Mouse (Mus musculus) C2C12 (cell line): ENCODE results near the gene Ets1. TPM values are rescaled to one million over a fixed set of nuclear protein-coding genes. Genes with fewer than 3 reads are reported as not detected.

Experiments
- H3K27me3 ChIP-seq: one replicate; pipeline ENCODE4 v1.6.1; 2011; ENCODE audit not compliant: control insufficient read depth, insufficient read depth, insufficient read length
- H3K36me3 ChIP-seq: one replicate; pipeline ENCODE4 v1.6.1; 2011; ENCODE audit not compliant: control insufficient read depth, insufficient read depth
- H3K4me3 ChIP-seq: one replicate; pipeline ENCODE4 v1.5.1; 2011; ENCODE audit warnings: mild to moderate bottlenecking, control low read depth; ENCODE audit not compliant: poor library complexity, insufficient read depth, severe bottlenecking
- H3K79me2 ChIP-seq: one replicate; pipeline ENCODE4 v1.6.1; 2011; ENCODE audit not compliant: control insufficient read depth, insufficient read depth
- H3K79me3 ChIP-seq: one replicate; pipeline ENCODE4 v1.6.1; 2011; ENCODE audit warnings: low read depth, control low read depth
- H3ac ChIP-seq: one replicate; pipeline ENCODE3; 2011; ENCODE audit warnings: low read depth; ENCODE audit not compliant: control insufficient read depth, insufficient read length
- CEBPB ChIP-seq: IDR thresholded peaks from one replicate; pipeline ENCODE4 v1.6.1; 2011; ENCODE audit warnings: low read depth, mild to moderate bottlenecking, control low read depth, moderate library complexity
- CTCF ChIP-seq: IDR thresholded peaks from one replicate; pipeline ENCODE4 v1.5.1; 2011; ENCODE audit not compliant: control insufficient read depth, insufficient read depth, insufficient read length
- FOSL1 ChIP-seq: IDR thresholded peaks from one replicate; pipeline ENCODE4 v1.8.0; 2011; ENCODE audit warnings: mild to moderate bottlenecking, low read length; ENCODE audit not compliant: poor library complexity, insufficient read depth, severe bottlenecking
- MAX ChIP-seq: IDR thresholded peaks from one replicate; pipeline ENCODE4 v1.6.1; 2011; ENCODE audit warnings: mild to moderate bottlenecking, control low read depth
- MYOD1 ChIP-seq: IDR thresholded peaks from one replicate; pipeline ENCODE4 v1.6.1; 2011; ENCODE audit warnings: low read depth; ENCODE audit not compliant: control insufficient read depth, insufficient read length
- MYOG ChIP-seq: IDR thresholded peaks from one replicate; pipeline ENCODE4 v1.6.1; 2011; ENCODE audit not compliant: control insufficient read depth, insufficient read length; ENCODE audit errors: extremely low read depth
- USF1 ChIP-seq: IDR thresholded peaks from one replicate; pipeline ENCODE4 v1.6.1; 2011; ENCODE audit warnings: low read depth, mild to moderate bottlenecking, control low read depth, moderate library complexity
- polyA plus RNA-seq: library from polyadenylated mRNA; unstranded; fragments of >200 nt; fragmentation: generic; extraction: Trizol; gene quantifications from one replicate; pipeline ENCODE4 v1.2.1, GENCODE M21; 2012; ENCODE audit warnings: missing spikeins

Ets1 gene
- polyA plus RNA-seq, 1 experiment: 9.4 TPM

GRCm38 (mm10) chr9:32722205-32722604 is 86.2 kb downstream of the Ets1 start:
- no peaks in the 10 kb centered on the region for H3K27me3 ChIP-seq
- H3K36me3 ChIP-seq: peaks cover 6% of the 10 kb centered on the region
- H3K4me3 ChIP-seq: no peak overlapping the region
- H3ac ChIP-seq: no peak overlapping the region
- peaks cover 72% of the 10 kb centered on the region for H3K79me3 ChIP-seq
- TF ChIP-seq MAX: no peak
- TF ChIP-seq FOSL1: no peak
- no peak for TF ChIP-seq MYOG
- TF ChIP-seq CTCF: no peak
- no peak for TF ChIP-seq USF1
- no peak for TF ChIP-seq CEBPB
- TF ChIP-seq MYOD1: no peak
- peaks cover 100% of the 10 kb centered on the region for H3K79me2 ChIP-seq

DNA sequence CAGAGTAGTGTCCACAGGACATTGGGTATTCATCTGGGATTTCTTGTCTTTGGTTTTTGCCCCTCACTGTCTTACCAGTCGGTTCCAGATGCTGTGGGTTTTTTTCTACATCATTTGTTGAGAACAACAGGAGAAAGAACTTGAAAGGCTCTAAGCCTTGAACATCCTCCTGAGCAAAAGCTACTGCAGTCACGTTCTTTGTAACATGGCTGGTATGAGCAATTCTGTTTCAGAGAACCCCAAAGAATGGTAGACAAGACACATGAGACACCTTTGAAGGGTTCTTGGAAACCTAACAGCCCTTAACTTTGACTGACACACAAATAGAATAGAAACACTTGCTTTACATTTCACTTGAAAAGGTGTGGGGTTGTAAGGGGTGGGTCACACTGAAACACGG is 86.9 kb downstream of the Ets1 start:
- peaks cover 72% of the 10 kb centered on the region for H3K79me3 ChIP-seq
- TF ChIP-seq MYOG (no peak), CTCF (no peak), USF1 (no peak), FOSL1 (no peak), MYOD1 (no peak), MAX (no peak), CEBPB (no peak)
- H3K79me2 ChIP-seq: peaks cover 98% of the 10 kb centered on the region

DNA sequence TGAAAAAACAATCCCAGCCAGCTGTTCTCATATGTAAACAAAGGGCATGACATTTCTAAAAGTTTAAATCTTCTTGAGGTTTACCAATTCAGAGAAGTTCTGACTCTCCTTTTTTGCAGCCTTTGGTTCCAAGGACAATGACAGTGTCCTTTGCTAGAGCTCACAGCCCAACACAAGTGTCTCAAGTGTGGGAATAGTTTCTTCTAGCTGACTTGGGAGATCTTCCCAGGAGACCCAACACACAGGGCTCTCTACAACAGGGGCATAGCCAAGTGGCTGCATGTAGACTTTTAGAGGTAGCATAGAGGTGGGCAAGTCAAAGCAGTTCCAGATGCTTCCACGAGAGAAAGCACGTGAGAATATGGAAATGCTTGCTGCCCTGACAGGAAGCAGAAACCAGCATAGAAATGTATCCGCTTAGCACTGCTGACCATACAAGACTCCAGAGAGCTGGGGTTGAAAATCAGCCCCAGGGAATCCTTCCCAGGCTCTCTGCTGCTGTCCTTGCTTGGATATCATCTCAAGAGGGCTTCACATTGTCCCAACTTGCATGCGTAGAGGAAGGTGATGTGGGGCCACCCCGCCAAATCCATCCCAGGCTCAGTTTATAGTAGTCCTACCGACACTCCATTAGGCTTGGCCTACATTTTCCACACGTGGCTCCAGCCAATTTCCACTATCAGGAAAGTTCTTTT is 88.3 kb downstream of the Ets1 start:
- Histone ChIP-seq H3K79me2 (peaks cover 88% of the 10 kb centered on the region), H3K27me3 (no peaks in the 10 kb centered on the region), H3K36me3 (peaks cover 16% of the 10 kb centered on the region), H3K79me3 (peaks cover 59% of the 10 kb centered on the region), H3K4me3 (no peak overlapping the region), H3ac (no peak overlapping the region)
- TF ChIP-seq MYOG: no peak
- TF ChIP-seq FOSL1: no peak
- TF ChIP-seq CTCF: no peak

More for the DNA sequence above, 86.9 kb downstream of the Ets1 start:
- Histone ChIP-seq H3K27me3 (no peaks in the 10 kb centered on the region), H3K4me3 (no peak overlapping the region), H3ac (no peak overlapping the region), H3K36me3 (peaks cover 10% of the 10 kb centered on the region)

DNA sequence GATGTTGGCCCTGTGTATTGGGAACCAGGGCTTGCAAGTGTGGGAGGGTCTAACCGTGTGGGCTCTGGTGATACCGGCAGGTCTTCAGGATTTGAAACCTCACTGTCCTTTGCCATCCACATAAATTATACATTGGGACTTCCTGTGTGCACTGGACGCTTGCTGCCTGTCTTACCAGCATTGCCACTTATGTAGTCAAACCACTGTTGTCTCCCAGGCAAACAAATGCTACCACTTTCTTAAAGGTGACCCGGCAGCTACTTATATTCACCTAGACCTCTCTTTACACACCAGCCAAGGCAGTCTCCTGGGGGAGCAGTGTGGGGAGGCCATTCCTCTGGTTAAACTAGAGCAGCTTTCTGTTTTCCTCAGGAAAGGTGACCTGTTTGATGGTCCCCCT is 89.9 kb downstream of the Ets1 start:
- no peak for TF ChIP-seq FOSL1
- TF ChIP-seq MYOG: no peak
- peaks cover 76% of the 10 kb centered on the region for H3K79me2 ChIP-seq
- H3K27me3 ChIP-seq: no peaks in the 10 kb centered on the region
- H3ac ChIP-seq: no peak overlapping the region
- no peak overlapping the region for H3K4me3 ChIP-seq
- H3K36me3 ChIP-seq: peaks cover 27% of the 10 kb centered on the region
- peaks cover 54% of the 10 kb centered on the region for H3K79me3 ChIP-seq

GRCm38 (mm10) chr9:32726595-32726994 is 90.6 kb downstream of the Ets1 start:
- H3K27me3 ChIP-seq: no peaks in the 10 kb centered on the region
- peaks cover 33% of the 10 kb centered on the region for H3K36me3 ChIP-seq
- no peak for TF ChIP-seq CEBPB
- TF ChIP-seq USF1: no peak
- no peak for TF ChIP-seq FOSL1
- TF ChIP-seq MYOG: no peak
- no peak for TF ChIP-seq CTCF
- no peak for TF ChIP-seq MAX
- no peak for TF ChIP-seq MYOD1
- H3K4me3 ChIP-seq: no peak overlapping the region
- H3K79me2 ChIP-seq: peaks cover 69% of the 10 kb centered on the region
- H3ac ChIP-seq: no peak overlapping the region
- H3K79me3 ChIP-seq: peaks cover 47% of the 10 kb centered on the region

DNA sequence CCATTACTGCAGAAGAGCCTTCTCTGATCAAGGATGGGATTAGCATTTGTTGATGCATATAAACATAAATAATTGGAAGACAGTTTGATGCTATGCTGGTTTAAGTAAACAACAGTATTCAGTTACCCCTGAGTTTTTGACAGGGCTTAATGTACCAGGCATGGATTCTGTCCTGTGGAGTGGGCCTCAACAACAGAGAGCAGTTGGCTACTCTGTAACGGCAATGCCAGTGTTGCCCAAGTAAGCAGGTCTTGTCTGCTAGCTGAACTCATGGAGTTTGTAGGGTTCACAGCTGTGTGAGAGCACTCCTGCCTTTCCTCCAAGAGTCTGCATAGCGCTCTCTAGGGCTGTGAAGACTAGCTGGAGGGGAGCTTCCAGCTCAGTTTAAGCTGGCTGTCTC is 91.0 kb downstream of the Ets1 start:
- Histone ChIP-seq H3K79me2 (peaks cover 65% of the 10 kb centered on the region), H3ac (no peak overlapping the region), H3K36me3 (peaks cover 38% of the 10 kb centered on the region), H3K79me3 (peaks cover 43% of the 10 kb centered on the region), H3K4me3 (no peak overlapping the region), H3K27me3 (no peaks in the 10 kb centered on the region)
- TF ChIP-seq CTCF: no peak
- TF ChIP-seq CEBPB: no peak
- no peak for TF ChIP-seq MAX
- no peak for TF ChIP-seq USF1
- no peak for TF ChIP-seq MYOD1
- TF ChIP-seq FOSL1: no peak
- no peak for TF ChIP-seq MYOG
